Mouse (Mus musculus) liver, adult 10 weeks (tissue): Measurements from ENCODE around the gene Txndc5. TPM values are rescaled to one million over a fixed set of nuclear protein-coding genes. Genes with fewer than 3 reads are reported as not detected.

Source experiments
- polyA plus RNA-seq: library from polyadenylated mRNA; stranded (reverse); fragments of 350-450 nt; fragmentation: Illumina TruSeq; extraction: RNeasy Lipid Tissue Mini Kit (QIAGEN cat#74804); gene quantifications from one replicate; pipeline ENCODE4 v1.2.3, GENCODE M21; 2014; ENCODE audit warnings: low read depth, low replicate concordance

The Txndc5 gene
- polyA plus RNA-seq = 39.9 TPM

DNA sequence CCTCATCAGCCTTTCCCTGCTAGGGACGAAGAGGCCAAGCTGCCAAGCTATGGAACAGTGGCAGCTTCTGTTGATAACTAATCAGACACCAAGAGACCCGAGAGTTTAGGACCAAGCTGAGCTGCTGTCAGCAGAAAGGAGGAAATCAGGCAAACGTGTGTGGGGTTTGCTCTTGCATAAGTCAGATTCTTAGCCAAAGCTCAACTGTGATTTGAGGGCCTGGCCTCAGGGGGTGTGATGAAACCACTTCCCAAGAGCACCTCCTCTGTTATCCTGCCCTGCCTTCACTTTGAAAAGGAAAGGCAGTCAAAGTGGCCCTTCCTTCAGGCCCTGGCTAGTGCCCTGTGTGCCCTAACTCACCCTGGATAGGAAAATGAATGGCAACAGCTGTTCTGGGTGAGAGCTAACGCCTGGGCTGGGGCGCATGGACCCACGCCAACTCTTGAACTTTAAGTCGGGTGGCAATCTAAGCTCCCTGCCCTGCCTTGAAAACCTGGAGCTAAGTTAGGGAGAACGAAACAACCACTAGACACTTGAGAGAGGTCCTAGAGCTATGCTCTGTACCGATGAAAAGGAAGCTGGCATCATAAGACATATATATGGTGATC, at the start of gene Txndc5:
Gene Txndc5, minus strand, starts transcription at position 138 of the 608 bp plus-strand sequence.

Other genes starting within 250 kb of the Txndc5 start
- 1.4 TPM for gene Bmp6, start 183.7 kb downstream of the Txndc5 start, polyA plus RNA-seq
- gene Bloc1s5, start 106.3 kb upstream of the Txndc5 start, polyA plus RNA-seq = 7.1 TPM
- gene Eef1e1, start 130.2 kb upstream of the Txndc5 start, polyA plus RNA-seq = 12.0 TPM